Mouse (Mus musculus) liver, adult 2 months (tissue): ENCODE data around the gene Cers1.

Source experiments
- CTCF ChIP-seq: fragments of 200-500 bp; IDR thresholded peaks from 2 replicates; pipeline ENCODE4 v1.5.1; 2011; ENCODE audit warnings: low read depth, low read length, control low read depth
- POLR2A ChIP-seq: fragments of 200-500 bp; IDR thresholded peaks from 2 replicates; pipeline ENCODE4 v1.6.1; 2011; ENCODE audit warnings: low read length, control low read depth; ENCODE audit not compliant: insufficient read depth; ENCODE audit errors: extremely low read depth

GRCm38 (mm10) chr8:70374318-70374927, 58.8 kb downstream of the Cers1 start:
- TF ChIP-seq POLR2A (no peak), CTCF (no peak)
